Mouse (Mus musculus): ENCODE results near the gene 6030498E09Rik.

GRCm38 (mm10) chrX:38730081-38730480 is 42.4 kb upstream of the 6030498E09Rik start:
- TF ChIP-seq POLR2A (IDR thresholded peaks at IDR 0.05; ENCODE audit: borderline replicate concordance, insufficient read depth, low read length) (no peak), CTCF (IDR thresholded peaks at IDR 0.05; ENCODE audit: borderline replicate concordance, insufficient read depth, low read depth, low read length) (no peak)

Measured in cerebellum, adult 2 months (tissue).